Mouse (Mus musculus) embryonic fibroblast, embryonic 13.5 days (primary cell): ENCODE measurements around the gene Cog4.

Experiments
- CTCF ChIP-seq: IDR thresholded peaks from 2 replicates; pipeline ENCODE4 v1.5.1; 2011; ENCODE audit warnings: mild to moderate bottlenecking, control low read depth, low read length, moderate library complexity, borderline replicate concordance; ENCODE audit not compliant: insufficient read depth
- POLR2A ChIP-seq: IDR thresholded peaks from 2 replicates; pipeline ENCODE4 v1.6.1; 2011; ENCODE audit warnings: low read depth, mild to moderate bottlenecking, control low read depth, low read length, moderate library complexity

DNA sequence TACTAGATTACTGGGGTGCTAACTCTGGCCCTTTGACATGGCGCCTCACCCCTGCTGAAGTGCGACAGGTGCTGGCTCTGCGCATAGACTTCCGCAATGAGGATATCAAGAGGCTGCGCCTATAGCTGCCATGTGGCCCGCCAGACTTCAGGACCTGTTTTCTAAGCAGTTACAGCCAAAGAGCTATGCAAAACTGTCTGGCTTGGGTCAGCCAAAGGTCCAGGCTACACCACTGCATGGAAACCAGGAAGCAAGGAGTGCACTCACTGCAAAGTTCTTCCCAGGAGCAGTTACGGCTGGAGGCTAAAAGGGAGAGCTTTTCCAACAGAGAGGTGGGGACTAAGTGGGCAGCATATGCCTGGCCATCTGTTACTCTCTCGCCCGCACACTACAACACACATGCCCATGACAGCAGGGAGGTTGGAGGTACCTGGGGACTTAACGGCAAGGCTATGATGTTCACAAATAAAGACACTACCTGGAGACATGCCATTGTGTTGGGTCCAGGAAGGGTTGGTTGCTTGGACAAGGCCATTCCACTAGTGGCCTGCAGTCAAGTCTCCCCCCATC lies 35.4 kb downstream of the Cog4 start:
- TF ChIP-seq CTCF (no peak), POLR2A (no peak)
